Mouse (Mus musculus) ES-E14 (cell line): Measurements from ENCODE around the gene Cd9.

Experiments used
- CHD2 ChIP-seq: IDR thresholded peaks from 2 replicates; pipeline ENCODE4 v1.6.1; 2014; ENCODE audit warnings: mild to moderate bottlenecking, low read depth, low read length, inconsistent platforms
- HCFC1 ChIP-seq: IDR thresholded peaks from 2 replicates; pipeline ENCODE4 v1.6.1; 2012; ENCODE audit warnings: low read length, inconsistent platforms, borderline replicate concordance; ENCODE audit not compliant: insufficient read depth
- MAFK ChIP-seq: IDR thresholded peaks from 2 replicates; pipeline ENCODE4 v1.6.1; 2014; ENCODE audit warnings: mild to moderate bottlenecking, low read depth, low read length, inconsistent platforms; ENCODE audit not compliant: insufficient read depth

DNA sequence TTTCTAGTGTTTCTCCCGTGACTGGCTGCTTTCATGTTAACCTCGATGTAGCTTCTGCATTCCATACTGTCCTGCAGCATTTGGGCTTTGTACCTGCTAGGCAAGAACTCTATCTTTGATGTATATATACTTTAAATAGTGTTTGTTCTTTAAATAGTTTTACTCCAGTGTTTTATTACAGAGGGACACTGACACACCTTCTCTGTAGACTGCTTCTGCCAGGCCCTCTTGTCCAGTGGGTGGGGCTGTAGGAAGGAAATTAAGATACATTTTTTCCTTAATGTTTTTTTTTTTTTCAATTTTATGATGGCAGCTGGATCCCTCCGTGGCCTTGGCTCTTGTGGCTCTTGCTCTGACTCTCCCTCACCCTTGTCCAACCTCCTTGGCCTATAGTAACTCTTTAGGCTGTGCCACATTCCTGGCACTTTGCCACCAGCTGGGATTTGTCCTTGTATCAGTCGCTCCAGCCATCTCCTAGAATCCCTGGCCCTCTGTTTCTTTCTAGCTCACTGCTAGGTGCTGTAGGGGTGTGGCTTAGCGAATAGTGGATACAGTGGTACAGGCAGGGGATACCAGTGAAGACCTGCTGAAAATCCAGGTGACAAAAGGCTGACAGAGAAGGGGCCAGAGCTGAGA, 27.1 kb upstream of the Cd9 start:
- TF ChIP-seq MAFK (no peak), CHD2 (no peak), HCFC1 (no peak)
